Mouse (Mus musculus): ENCODE measurements around the gene Asxl2.
"Not testable (repeated sequence)": the region's sequence is repeated elsewhere in the genome, so short reads cannot be mapped to it uniquely, and the experiment has no call there.

The Asxl2 gene

GRCm38 (mm10) chr12:3427891-3428775 lies 1.5 kb downstream of the Asxl2 start:
- no peak for DNase-seq (ENCODE audit: low read depth)

- no peak for DNase-seq (ENCODE audit: low read depth)
Observed at GRCm38 (mm10) chr12:3429681-3430442, 3.2 kb downstream of the Asxl2 start.

GRCm38 (mm10) chr12:3430443-3430753 lies 3.7 kb downstream of the Asxl2 start:
- DNase-seq (ENCODE audit: low read depth) = no peak

GRCm38 (mm10) chr12:3430985-3431384 lies 4.3 kb downstream of the Asxl2 start:
- DNase-seq (ENCODE audit: low read depth) = no peak

- no peak for DNase-seq (ENCODE audit: low read depth)
Observed at GRCm38 (mm10) chr12:3433736-3434135, 7.1 kb downstream of the Asxl2 start.

GRCm38 (mm10) chr12:3436446-3436845 lies 9.8 kb downstream of the Asxl2 start:
- DNase-seq (ENCODE audit: low read depth) = no peak

GRCm38 (mm10) chr12:3437815-3438214 lies 11.2 kb downstream of the Asxl2 start:
- DNase-seq (ENCODE audit: low read depth) = peak; percentile 24

GRCm38 (mm10) chr12:3440916-3441315 lies 14.3 kb downstream of the Asxl2 start:
- DNase-seq (ENCODE audit: low read depth) = no peak

- DNase-seq (ENCODE audit: low read depth) = no peak
Observed at GRCm38 (mm10) chr12:3441361-3441760, 14.7 kb downstream of the Asxl2 start.

- DNase-seq (ENCODE audit: low read depth) = no peak
Observed at GRCm38 (mm10) chr12:3453554-3453953, 26.9 kb downstream of the Asxl2 start.

- DNase-seq (ENCODE audit: low read depth) = no peak
Observed at GRCm38 (mm10) chr12:3463087-3463486, 36.4 kb downstream of the Asxl2 start.

- no peak for DNase-seq (ENCODE audit: low read depth)
Observed at GRCm38 (mm10) chr12:3499662-3500061, 73.0 kb downstream of the Asxl2 start.

GRCm38 (mm10) chr12:3500071-3500470 lies 73.4 kb downstream of the Asxl2 start:
- no peak for DNase-seq (ENCODE audit: low read depth)

- no peak for DNase-seq (ENCODE audit: low read depth)
Observed at GRCm38 (mm10) chr12:3518665-3519297, 92.1 kb downstream of the Asxl2 start.

- not testable (repeated sequence) for DNase-seq (ENCODE audit: low read depth)
Observed at GRCm38 (mm10) chr12:3521806-3522205, 95.1 kb downstream of the Asxl2 start.

- no peak for DNase-seq (ENCODE audit: low read depth)
Observed at GRCm38 (mm10) chr12:3525536-3525935, 98.9 kb downstream of the Asxl2 start.

- not testable (repeated sequence) for DNase-seq (ENCODE audit: low read depth)
Observed at GRCm38 (mm10) chr12:3535446-3535845, 108.8 kb downstream of the Asxl2 start.

- DNase-seq (ENCODE audit: low read depth) = no peak
Observed at GRCm38 (mm10) chr12:3537616-3538015, 111.0 kb downstream of the Asxl2 start.

- DNase-seq (ENCODE audit: low read depth) = no peak
Observed at GRCm38 (mm10) chr12:3538036-3538435, 111.4 kb downstream of the Asxl2 start.

- no peak for DNase-seq (ENCODE audit: low read depth)
Observed at GRCm38 (mm10) chr12:3539605-3540004, 112.9 kb downstream of the Asxl2 start.

GRCm38 (mm10) chr12:3540871-3541270 lies 114.2 kb downstream of the Asxl2 start:
- no peak for DNase-seq (ENCODE audit: low read depth)

GRCm38 (mm10) chr12:3545451-3545850 lies 118.8 kb downstream of the Asxl2 start:
- DNase-seq (ENCODE audit: low read depth) = no peak

Data from c-Kit-positive CD71-positive TER-119-negative erythroid progenitor cells, embryonic 14.5 days (primary cell).